Mouse (Mus musculus) ES-E14 (cell line): Measurements from ENCODE around the gene Ptx4.

Experiments used
- CHD2 ChIP-seq: IDR thresholded peaks from 2 replicates; pipeline ENCODE4 v1.6.1; 2014; ENCODE audit warnings: mild to moderate bottlenecking, low read depth, low read length, inconsistent platforms
- HCFC1 ChIP-seq: IDR thresholded peaks from 2 replicates; pipeline ENCODE4 v1.6.1; 2012; ENCODE audit warnings: low read length, inconsistent platforms, borderline replicate concordance; ENCODE audit not compliant: insufficient read depth
- MAFK ChIP-seq: IDR thresholded peaks from 2 replicates; pipeline ENCODE4 v1.6.1; 2014; ENCODE audit warnings: mild to moderate bottlenecking, low read depth, low read length, inconsistent platforms; ENCODE audit not compliant: insufficient read depth
- ZC3H11A ChIP-seq: IDR thresholded peaks from 2 replicates; pipeline ENCODE4 v1.6.1; 2012; ENCODE audit warnings: low read depth, mild to moderate bottlenecking, inconsistent platforms, low read length, borderline replicate concordance
- ZNF384 ChIP-seq: IDR thresholded peaks from 2 replicates; pipeline ENCODE4 v1.6.1; 2012; ENCODE audit warnings: low read depth, low read length, inconsistent platforms

- TF ChIP-seq MAFK (no peak), ZNF384 (no peak), HCFC1 (no peak), ZC3H11A (no peak), CHD2 (no peak)
Measured at GRCm38 (mm10) chr17:25076906-25077305, 43.7 kb upstream of the Ptx4 start.
